In the genomic region with DNA sequence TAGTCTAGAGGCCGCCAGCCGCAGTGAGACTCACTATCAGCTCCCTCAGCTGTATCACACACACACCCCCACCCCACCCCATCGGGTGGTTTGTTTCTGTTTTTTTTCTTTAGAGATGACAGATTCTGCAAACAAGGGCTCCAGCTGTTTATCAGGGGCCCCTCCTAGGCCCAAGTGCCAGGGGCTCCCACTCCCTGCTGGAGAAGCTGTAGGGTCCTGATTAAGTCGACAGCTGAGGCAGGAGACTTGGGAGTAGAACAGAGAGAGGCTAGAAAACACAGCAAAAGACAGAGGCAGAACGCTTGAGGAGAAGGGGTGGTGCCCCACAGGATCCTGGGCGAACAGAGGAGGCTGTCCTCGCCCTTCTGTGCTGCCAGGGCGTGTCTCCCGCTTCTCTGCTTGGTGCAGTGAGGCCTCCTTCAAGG, we compare ENCODE assay signal across 10 mouse cellular contexts. TPM values are rescaled to one million over a fixed set of nuclear protein-coding genes. Genes with fewer than 3 reads are reported as not detected.
DNase-seq lines count a peak whose midpoint lies in the region; ATAC-seq and TF ChIP-seq lines count a peak whose summit lies in the region.
"Had no signal": no experiment of that assay in that cellular context is flagged by ENCODE, and none has a peak within 500 bp of the region (broad histone marks: within the 10 kb centered on the region; RNA-seq: fewer than 3 reads in every experiment).

No protein-coding gene starts in this region.

- no peak for DNase-seq in forebrain, embryonic 10.5 days (ENCODE audit: extremely low spot score, low spot score)
- DNase-seq in forebrain, embryonic 14.5 days (ENCODE audit: low spot score) = no peak
- DNase-seq in MEL (ENCODE audit: low read depth, low spot score) (peak; percentile 87), adipocyte (ENCODE audit: low spot score) (no peak)
- peak; percentile 82 to 88 for DNase-seq in spleen, postnatal 4 days (ENCODE audit: low spot score in 2 of 2)
- DNase-seq in cerebellum, postnatal 36 days = no peak
- no peak for DNase-seq in kidney, postnatal 25 days
- DNase-seq: cerebellum, adult 9-11 months had no signal

- no peak for ATAC-seq in forebrain, embryonic 14.5 days
- no peak for ATAC-seq in limb, embryonic 12.5 days (ENCODE audit: insufficient number of reproducible peaks, insufficient read depth, low FRiP score, low TSS enrichment, low read depth)
- ATAC-seq: activated CD4-positive, CD25-positive, alpha-beta regulatory T cell, adult 4 months had no signal

- no peak overlapping the region for H3K9ac ChIP-seq in forebrain, embryonic 14.5 days (ENCODE audit: low read length)
- peak overlapping the region; percentile 1 for H3K9ac ChIP-seq in MEL (ENCODE audit: control insufficient read depth, low read depth, low read length, poor library complexity, severe bottlenecking)
- H3K9ac ChIP-seq in limb, embryonic 12.5 days (replicated peaks) = no peak overlapping the region

- no peaks in the 10 kb centered on the region; the same call in 1 of the 2 replicates for H3K79me2 ChIP-seq in MEL (ENCODE audit: control insufficient read depth, insufficient read depth, low read length, poor library complexity)

- no peaks in the 10 kb centered on the region for H3K36me3 ChIP-seq in forebrain, embryonic 10.5 days (replicated peaks)
- H3K36me3 ChIP-seq in forebrain, embryonic 14.5 days (ENCODE audit: control insufficient read depth, insufficient read depth, low read length) = no peaks in the 10 kb centered on the region
- H3K36me3 ChIP-seq in MEL (ENCODE audit: control insufficient read depth in 1 of 2, insufficient read depth in 2 of 2, low read length in 2 of 2) = peaks cover 0 to 15% of the 10 kb centered on the region in 2 experiments; a peak in 2 of 4 replicates
- H3K36me3 ChIP-seq in limb, embryonic 12.5 days = no peaks in the 10 kb centered on the region

- peak overlapping the region; percentile 46 for H3K27ac ChIP-seq in forebrain, embryonic 10.5 days
- no peak overlapping the region for H3K27ac ChIP-seq in forebrain, embryonic 14.5 days (ENCODE audit: low read depth, low read length)
- H3K27ac ChIP-seq in MEL (ENCODE audit: control insufficient read depth, low read depth, low read length) = peak overlapping the region; percentile 71
- peak overlapping the region; percentile 50; the same call in 1 of the 2 replicates for H3K27ac ChIP-seq in limb, embryonic 12.5 days

- TF ChIP-seq CTCF in MEL (IDR thresholded peaks at IDR 0.05 in 2 of 3, conservative IDR thresholded peaks at IDR 0.05 in 1 of 3; ENCODE audit: control insufficient read depth in 1 of 3, insufficient read depth in 1 of 3, low read depth in 2 of 3, low read length in 3 of 3, poor library complexity in 1 of 3, severe bottlenecking in 1 of 3) = no peak

- H3K4me2 ChIP-seq in forebrain, embryonic 14.5 days (ENCODE audit: low read length) = no peak overlapping the region
- H3K4me2 ChIP-seq in limb, embryonic 12.5 days = no peak overlapping the region

- H3K4me3 ChIP-seq in forebrain, embryonic 10.5 days = no peak overlapping the region
- no peak overlapping the region for H3K4me3 ChIP-seq in forebrain, embryonic 14.5 days (ENCODE audit: low read depth, low read length)
- H3K4me3 ChIP-seq in MEL (ENCODE audit: control insufficient read depth in 1 of 2, insufficient read depth in 1 of 2, low read depth in 2 of 2, low read length in 2 of 2) = peak overlapping the region; percentile 33 to 57; a peak in 3 of 4 replicates
- no peak overlapping the region for H3K4me3 ChIP-seq in limb, embryonic 12.5 days (replicated peaks)

- TF ChIP-seq EP300 in MEL (IDR thresholded peaks at IDR 0.05; ENCODE audit: low read depth in 1 of 2, low read length in 2 of 2) = peak; percentile 55 to 83

- TF ChIP-seq RAD21 in MEL (IDR thresholded peaks at IDR 0.05; ENCODE audit: low read depth, low read length) = no peak

- 75% methylated on average over 9 of the region's 9 CpGs for WGBS in forebrain, embryonic 10.5 days
- WGBS in forebrain, embryonic 14.5 days = 76% methylated on average over 9 of the region's 9 CpGs
- WGBS in limb, embryonic 12.5 days = 71% methylated on average over 9 of the region's 9 CpGs

- no peak for TF ChIP-seq POLR2A in MEL (IDR thresholded peaks at IDR 0.05; ENCODE audit: control insufficient read depth in 1 of 2, insufficient read depth in 1 of 2, low read depth in 1 of 2, low read length in 2 of 2, poor library complexity in 1 of 2)

- H3K27me3 ChIP-seq in forebrain, embryonic 10.5 days (ENCODE audit: poor library complexity, severe bottlenecking) = no peaks in the 10 kb centered on the region
- no peaks in the 10 kb centered on the region for H3K27me3 ChIP-seq in forebrain, embryonic 14.5 days (replicated peaks; ENCODE audit: control insufficient read depth, insufficient read depth, low read length)
- H3K27me3 ChIP-seq in MEL (ENCODE audit: control insufficient read depth in 1 of 2, insufficient read depth in 2 of 2, low read length in 2 of 2) = no peaks in the 10 kb centered on the region
- H3K27me3 ChIP-seq in limb, embryonic 12.5 days = no peaks in the 10 kb centered on the region

- H3K9me3 ChIP-seq in forebrain, embryonic 10.5 days = no peaks in the 10 kb centered on the region
- no peaks in the 10 kb centered on the region for H3K9me3 ChIP-seq in forebrain, embryonic 14.5 days (replicated peaks; ENCODE audit: control insufficient read depth, low read length)
- no peaks in the 10 kb centered on the region for H3K9me3 ChIP-seq in MEL (replicated peaks; ENCODE audit: insufficient read depth, low read length)
- H3K9me3 ChIP-seq in limb, embryonic 12.5 days = no peaks in the 10 kb centered on the region

- peaks cover 11% of the 10 kb centered on the region for H3K4me1 ChIP-seq in forebrain, embryonic 10.5 days
- H3K4me1 ChIP-seq in forebrain, embryonic 14.5 days (ENCODE audit: control insufficient read depth, insufficient read depth, low read length) = no peaks in the 10 kb centered on the region
- peaks cover 13 to 17% of the 10 kb centered on the region in 2 experiments for H3K4me1 ChIP-seq in MEL (ENCODE audit: control insufficient read depth in 1 of 2, insufficient read depth in 2 of 2, low read length in 2 of 2)
- no peaks in the 10 kb centered on the region for H3K4me1 ChIP-seq in limb, embryonic 12.5 days (replicated peaks)

TF ChIP-seq in MEL, 35 proteins besides CTCF, POLR2A, EP300 and RAD21:
- TF ChIP-seq MXI1 (IDR thresholded peaks at IDR 0.05; ENCODE audit: low read depth, low read length) = peak; percentile 51; the same call in 1 of the 2 replicates
- TF ChIP-seq GATA1 (IDR thresholded peaks at IDR 0.05; ENCODE audit: low read depth, low read length) = peak; percentile 78
- TF ChIP-seq ELF1 (IDR thresholded peaks at IDR 0.05; ENCODE audit: low read depth, low read length) = no peak
- peak; percentile 38; the same call in 1 of the 2 replicates for TF ChIP-seq MAX (IDR thresholded peaks at IDR 0.05; ENCODE audit: low read length)
- peak; percentile 61; the same call in 1 of the 2 replicates for TF ChIP-seq RCOR1 (IDR thresholded peaks at IDR 0.05; ENCODE audit: low read depth, low read length)
- TF ChIP-seq MAZ (IDR thresholded peaks at IDR 0.05; ENCODE audit: low read depth, low read length) = peak; percentile 96
- TF ChIP-seq ZKSCAN1 (IDR thresholded peaks at IDR 0.05; ENCODE audit: low read depth, low read length) = no peak
- TF ChIP-seq SIN3A (IDR thresholded peaks at IDR 0.05; ENCODE audit: low read length) = peak; percentile 98
- TF ChIP-seq KAT2A (conservative IDR thresholded peaks at IDR 0.05; ENCODE audit: low read depth, low read length) = no peak
- peak; percentile 86 for TF ChIP-seq TAL1 (IDR thresholded peaks at IDR 0.05; ENCODE audit: low read length)
- peak; percentile 40; the same call in 1 of the 2 replicates for TF ChIP-seq HCFC1 (IDR thresholded peaks at IDR 0.05; ENCODE audit: low read depth, low read length)
- peak; percentile 99 for TF ChIP-seq ETS1 (IDR thresholded peaks at IDR 0.05; ENCODE audit: low read depth, low read length)
- TF ChIP-seq POLR2AphosphoS2 (IDR thresholded peaks at IDR 0.05; ENCODE audit: low read length) = no peak
- TF ChIP-seq ZNF384 (IDR thresholded peaks at IDR 0.05; ENCODE audit: low read depth, low read length) = peak; percentile 93
- no peak for TF ChIP-seq ZC3H11A (IDR thresholded peaks at IDR 0.05; ENCODE audit: low read depth, low read length)
- peak; percentile 87 for TF ChIP-seq TCF12 (IDR thresholded peaks at IDR 0.05; ENCODE audit: low read depth, low read length)

RNA-seq across cellular contexts. Expression of a gene that starts 31.0 kb away (rescaled TPM):
- polyA plus RNA-seq in forebrain, embryonic 10.5 days (2016; fragmentation: Nextera tagmentation; extraction: Ambion mirVana) = 296 and 313 TPM in 2 replicates
- polyA plus RNA-seq in forebrain, embryonic 14.5 days (2014; fragmentation: Nextera tagmentation; extraction: Ambion mirVana) = 60.6 and 67.2 TPM in 2 replicates
- 143 TPM in 2 replicates for total RNA-seq in MEL (2012; rRNA removed)
- polyA plus RNA-seq in MEL (2012; ENCODE audit: insufficient read depth in 1 of 2, insufficient read length in 2 of 2, low read depth in 1 of 2, low replicate concordance in 2 of 2, missing spikeins in 1 of 2) = 100 to 1,000 TPM in 1 of 2 experiments, not detected in 1; 568 TPM
- 323 and 348 TPM in 2 replicates for polyA plus RNA-seq in limb, embryonic 12.5 days (2016; fragmentation: Nextera tagmentation; extraction: Ambion mirVana)

RNA-seq across cellular contexts. Expression of a gene that starts 33.7 kb away (rescaled TPM):
- 32.5 and 33.3 TPM in 2 replicates for polyA plus RNA-seq in forebrain, embryonic 10.5 days (2016; fragmentation: Nextera tagmentation; extraction: Ambion mirVana)
- polyA plus RNA-seq in forebrain, embryonic 14.5 days (2014; fragmentation: Nextera tagmentation; extraction: Ambion mirVana) = 24.0 and 25.9 TPM in 2 replicates
- 14.4 and 15.2 TPM in 2 replicates for total RNA-seq in MEL (2012; rRNA removed)
- polyA plus RNA-seq in MEL (2012; ENCODE audit: insufficient read depth in 1 of 2, insufficient read length in 2 of 2, low read depth in 1 of 2, low replicate concordance in 2 of 2, missing spikeins in 1 of 2) = 10 to 100 TPM in 1 of 2 experiments, not detected in 1; 25.7 TPM
- polyA plus RNA-seq in limb, embryonic 12.5 days (2016; fragmentation: Nextera tagmentation; extraction: Ambion mirVana) = 39.0 and 40.3 TPM in 2 replicates

Comparison
In these comparisons a context has a peak if more than half of its experiments do, and no peak if none do; other contexts are left out.
1. DNase-seq: peak in MEL (single experiment) and spleen, postnatal 4 days (2 of 2); none in forebrain, embryonic 10.5 days (single experiment), forebrain, embryonic 14.5 days (single experiment), adipocyte (single experiment), cerebellum, postnatal 36 days (0 of 2) and kidney, postnatal 25 days (0 of 2).
2. H3K4me3 ChIP-seq: peak in MEL (2 of 2); none in forebrain, embryonic 10.5 days (single experiment), forebrain, embryonic 14.5 days (single experiment) and limb, embryonic 12.5 days (single experiment).